Mouse (Mus musculus) embryo, embryonic 11 days (tissue): ENCODE measurements around the gene Kif24.

Experiments
- DNase-seq: peaks from one replicate; pipeline ENCODE4 v3.0.0-alpha.2; 2015

Kif24 gene

GRCm38 (mm10) chr4:41340912-41341550 lies 123.7 kb downstream of the Kif24 start:
- no peak for DNase-seq
